Mouse (Mus musculus): ENCODE measurements around the gene Pip4k2a. TPM values are rescaled to one million over a fixed set of nuclear protein-coding genes. Genes with fewer than 3 reads are reported as not detected.
"Not testable (repeated sequence)": the region's sequence is repeated elsewhere in the genome, so short reads cannot be mapped to it uniquely, and the experiment has no call there.

Gene Pip4k2a
- 8.0 and 8.3 TPM in 2 replicates for polyA plus RNA-seq (2015; fragmentation: Nextera tagmentation; extraction: Ambion mirVana)

GRCm38 (mm10) chr2:18998054-18998478 lies at the start of gene Pip4k2a, which contains the start of gene 4930426L09Rik:
Gene Pip4k2a (minus strand): TSS chr2:18998126.
Gene 4930426L09Rik (plus strand): TSS chr2:18998343.
- peak within 1 kb of the TSS; percentile 93 for H3K27ac ChIP-seq
- peak within 1 kb of the TSS; percentile 63 for H3K4me3 ChIP-seq (replicated peaks)
- peak; percentile 99 for ATAC-seq
- peak within 1 kb of the TSS; percentile 96 for H3K4me2 ChIP-seq (replicated peaks)
- H3K4me1 ChIP-seq (replicated peaks) = peaks cover 22% of the 10 kb centered on the region
- H3K9me3 ChIP-seq = no peaks in the 10 kb centered on the region
- peak within 1 kb of the TSS; percentile 75 for H3K9ac ChIP-seq (replicated peaks)
- H3K36me3 ChIP-seq = no peaks in the 10 kb centered on the region
- peaks cover 12% of the 10 kb centered on the region for H3K27me3 ChIP-seq
- WGBS = under 1% methylated on average over 66 of the region's 66 CpGs

- Histone ChIP-seq H3K4me3 (replicated peaks) (no peak overlapping the region), H3K4me1 (replicated peaks) (no peaks in the 10 kb centered on the region), H3K27ac (no peak overlapping the region), H3K27me3 (no peaks in the 10 kb centered on the region), H3K36me3 (no peaks in the 10 kb centered on the region), H3K4me2 (replicated peaks) (no peak overlapping the region), H3K9ac (replicated peaks) (no peak overlapping the region), H3K9me3 (no peaks in the 10 kb centered on the region)
- ATAC-seq = no peak
- WGBS = 77% methylated on average over 4 of the region's 4 CpGs
Measured at GRCm38 (mm10) chr2:19037907-19038570, 40.1 kb upstream of the Pip4k2a start.

GRCm38 (mm10) chr2:19037430-19037829 lies 39.5 kb upstream of the Pip4k2a start:
- no peak overlapping the region for H3K4me3 ChIP-seq (replicated peaks)
- 79% methylated on average over 4 of the region's 4 CpGs for WGBS
- no peaks in the 10 kb centered on the region for H3K9me3 ChIP-seq
- H3K4me2 ChIP-seq (replicated peaks) = no peak overlapping the region
- no peaks in the 10 kb centered on the region for H3K36me3 ChIP-seq
- no peaks in the 10 kb centered on the region for H3K4me1 ChIP-seq (replicated peaks)
- H3K27ac ChIP-seq = no peak overlapping the region
- ATAC-seq = no peak
- H3K9ac ChIP-seq (replicated peaks) = no peak overlapping the region
- H3K27me3 ChIP-seq = no peaks in the 10 kb centered on the region

GRCm38 (mm10) chr2:19024807-19025206 lies 26.9 kb upstream of the Pip4k2a start:
- peak; percentile 34; the same call in 1 of the 2 replicates for ATAC-seq
- 72% methylated on average over 2 of the region's 2 CpGs for WGBS
- no peaks in the 10 kb centered on the region for H3K36me3 ChIP-seq
- H3K27me3 ChIP-seq = no peaks in the 10 kb centered on the region
- no peak overlapping the region for H3K4me3 ChIP-seq (replicated peaks)
- H3K9me3 ChIP-seq = no peaks in the 10 kb centered on the region
- no peak overlapping the region for H3K9ac ChIP-seq (replicated peaks)
- H3K4me1 ChIP-seq (replicated peaks) = no peaks in the 10 kb centered on the region
- no peak overlapping the region for H3K27ac ChIP-seq
- no peak overlapping the region for H3K4me2 ChIP-seq (replicated peaks)

GRCm38 (mm10) chr2:19018034-19018433 lies 20.1 kb upstream of the Pip4k2a start:
- ATAC-seq = no peak
- WGBS = 60% methylated on average over 2 of the region's 2 CpGs
- H3K4me3 ChIP-seq (replicated peaks) = no peak overlapping the region

GRCm38 (mm10) chr2:19016839-19017238 lies 18.9 kb upstream of the Pip4k2a start:
- Histone ChIP-seq H3K36me3 (no peaks in the 10 kb centered on the region), H3K9me3 (no peaks in the 10 kb centered on the region), H3K27ac (no peak overlapping the region), H3K4me2 (replicated peaks) (no peak overlapping the region), H3K27me3 (no peaks in the 10 kb centered on the region), H3K4me1 (replicated peaks) (no peaks in the 10 kb centered on the region), H3K9ac (replicated peaks) (no peak overlapping the region), H3K4me3 (replicated peaks) (no peak overlapping the region)
- no peak for ATAC-seq
- WGBS = 87% methylated on average over 1 of the region's 1 CpGs

More at GRCm38 (mm10) chr2:19018034-19018433, 20.1 kb upstream of the Pip4k2a start:
- H3K4me2 ChIP-seq (replicated peaks) = no peak overlapping the region
- H3K27ac ChIP-seq = no peak overlapping the region
- H3K4me1 ChIP-seq (replicated peaks) = no peaks in the 10 kb centered on the region
- H3K36me3 ChIP-seq = no peaks in the 10 kb centered on the region
- no peaks in the 10 kb centered on the region for H3K27me3 ChIP-seq
- H3K9ac ChIP-seq (replicated peaks) = no peak overlapping the region
- no peaks in the 10 kb centered on the region for H3K9me3 ChIP-seq

GRCm38 (mm10) chr2:19016348-19016747 lies 18.4 kb upstream of the Pip4k2a start:
- H3K9me3 ChIP-seq = no peaks in the 10 kb centered on the region
- no peaks in the 10 kb centered on the region for H3K27me3 ChIP-seq
- H3K9ac ChIP-seq (replicated peaks) = no peak overlapping the region
- 91% methylated on average over 5 of the region's 5 CpGs for WGBS
- no peaks in the 10 kb centered on the region for H3K4me1 ChIP-seq (replicated peaks)
- no peak overlapping the region for H3K4me3 ChIP-seq (replicated peaks)
- no peak overlapping the region for H3K27ac ChIP-seq
- H3K36me3 ChIP-seq = no peaks in the 10 kb centered on the region
- no peak for ATAC-seq
- H3K4me2 ChIP-seq (replicated peaks) = no peak overlapping the region

GRCm38 (mm10) chr2:19011443-19011842 lies 13.5 kb upstream of the Pip4k2a start:
- no peak for ATAC-seq
- Histone ChIP-seq H3K9me3 (no peaks in the 10 kb centered on the region), H3K4me3 (replicated peaks) (no peak overlapping the region), H3K4me2 (replicated peaks) (no peak overlapping the region), H3K27ac (no peak overlapping the region), H3K36me3 (no peaks in the 10 kb centered on the region), H3K9ac (replicated peaks) (no peak overlapping the region), H3K4me1 (replicated peaks) (no peaks in the 10 kb centered on the region), H3K27me3 (no peaks in the 10 kb centered on the region)
- 91% methylated on average over 6 of the region's 6 CpGs for WGBS

- H3K4me1 ChIP-seq (replicated peaks); H3K9me3 ChIP-seq; H3K4me3 ChIP-seq (replicated peaks); ATAC-seq; H3K9ac ChIP-seq (replicated peaks); H3K27me3 ChIP-seq; H3K4me2 ChIP-seq (replicated peaks); H3K27ac ChIP-seq; H3K36me3 ChIP-seq: not testable (repeated sequence)
- WGBS = 81% methylated on average over 1 of the region's 1 CpGs
Measured at GRCm38 (mm10) chr2:19010541-19010940, 12.6 kb upstream of the Pip4k2a start.

- H3K9ac ChIP-seq (replicated peaks) = no peak overlapping the region
- no peaks in the 10 kb centered on the region for H3K4me1 ChIP-seq (replicated peaks)
- no peaks in the 10 kb centered on the region for H3K36me3 ChIP-seq
- H3K27me3 ChIP-seq = no peaks in the 10 kb centered on the region
- ATAC-seq = no peak
- no peak overlapping the region for H3K27ac ChIP-seq
- H3K4me3 ChIP-seq (replicated peaks) = no peak overlapping the region
- H3K9me3 ChIP-seq = no peaks in the 10 kb centered on the region
- no peak overlapping the region for H3K4me2 ChIP-seq (replicated peaks)
- 77% methylated on average over 4 of the region's 4 CpGs for WGBS
Measured at GRCm38 (mm10) chr2:19007580-19007979, 9.7 kb upstream of the Pip4k2a start.

- no peak overlapping the region for H3K27ac ChIP-seq
- no peak overlapping the region for H3K4me2 ChIP-seq (replicated peaks)
- 87% methylated on average over 7 of the region's 7 CpGs for WGBS
- no peaks in the 10 kb centered on the region for H3K27me3 ChIP-seq
- no peaks in the 10 kb centered on the region for H3K4me1 ChIP-seq (replicated peaks)
- H3K36me3 ChIP-seq = no peaks in the 10 kb centered on the region
- H3K9me3 ChIP-seq = no peaks in the 10 kb centered on the region
- no peak overlapping the region for H3K4me3 ChIP-seq (replicated peaks)
- H3K9ac ChIP-seq (replicated peaks) = no peak overlapping the region
- ATAC-seq = no peak
Measured at GRCm38 (mm10) chr2:19006124-19006523, 8.2 kb upstream of the Pip4k2a start.

- Histone ChIP-seq H3K27ac (no peak overlapping the region), H3K9me3 (no peaks in the 10 kb centered on the region), H3K36me3 (no peaks in the 10 kb centered on the region), H3K4me3 (replicated peaks) (no peak overlapping the region), H3K4me1 (replicated peaks) (no peaks in the 10 kb centered on the region), H3K4me2 (replicated peaks) (no peak overlapping the region), H3K9ac (replicated peaks) (no peak overlapping the region), H3K27me3 (peaks cover 5% of the 10 kb centered on the region)
- WGBS = 79% methylated on average over 10 of the region's 10 CpGs
- ATAC-seq = no peak
Measured at GRCm38 (mm10) chr2:19004801-19005200, 6.9 kb upstream of the Pip4k2a start.

GRCm38 (mm10) chr2:18999395-18999794 lies 1.5 kb upstream of the Pip4k2a start:
- WGBS = 89% methylated on average over 2 of the region's 2 CpGs
- Histone ChIP-seq H3K4me2 (replicated peaks) (no peak overlapping the region), H3K27ac (no peak overlapping the region), H3K36me3 (no peaks in the 10 kb centered on the region), H3K9ac (replicated peaks) (no peak overlapping the region), H3K4me1 (replicated peaks) (peaks cover 22% of the 10 kb centered on the region), H3K9me3 (no peaks in the 10 kb centered on the region), H3K27me3 (peaks cover 12% of the 10 kb centered on the region), H3K4me3 (replicated peaks) (no peak overlapping the region)
- ATAC-seq = no peak

All from midbrain, embryonic 13.5 days (tissue).